Mouse (Mus musculus) kidney, adult 2 months (tissue): ENCODE results near the gene Tmem14a.

Source experiments
- CTCF ChIP-seq: fragments of 200-500 bp; conservative IDR thresholded peaks from 2 replicates; pipeline ENCODE4 v1.5.1; 2011; ENCODE audit warnings: low read depth, mild to moderate bottlenecking, control low read depth, low read length, moderate library complexity, mixed read lengths; ENCODE audit not compliant: insufficient read depth, insufficient read length
- POLR2A ChIP-seq: fragments of 200-500 bp; IDR thresholded peaks from one replicate; pipeline ENCODE4 v1.6.1; 2011; ENCODE audit warnings: low read depth, low read length, control low read depth

DNA sequence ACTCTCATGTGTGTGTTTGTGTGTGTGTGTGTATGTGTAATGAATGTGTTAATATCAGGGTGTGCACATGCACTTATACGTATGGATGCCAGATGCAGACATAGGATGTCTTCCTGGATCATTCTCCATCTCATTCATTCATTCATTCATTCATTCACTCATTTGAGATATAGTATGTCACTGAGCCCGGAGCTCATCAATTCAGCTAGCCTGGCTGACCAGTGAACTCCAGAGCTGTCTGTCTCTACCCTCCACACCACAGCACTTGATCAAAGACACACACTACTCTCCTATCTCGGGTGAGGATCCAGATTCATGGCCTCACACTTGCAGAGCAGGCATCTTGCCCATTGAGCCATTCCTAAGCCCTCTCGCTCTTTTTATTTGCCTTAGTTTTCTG is 45.6 kb downstream of the Tmem14a start:
- no peak for TF ChIP-seq CTCF
- TF ChIP-seq POLR2A: no peak
